Mouse (Mus musculus): ENCODE measurements around the gene Rpa2. TPM values are rescaled to one million over a fixed set of nuclear protein-coding genes. Genes with fewer than 3 reads are reported as not detected.

The Rpa2 gene
- 52.3 and 67.6 TPM in 2 replicates for polyA plus RNA-seq (2011; ENCODE audit: insufficient read depth, insufficient read length, low replicate concordance, missing spikeins)

DNA sequence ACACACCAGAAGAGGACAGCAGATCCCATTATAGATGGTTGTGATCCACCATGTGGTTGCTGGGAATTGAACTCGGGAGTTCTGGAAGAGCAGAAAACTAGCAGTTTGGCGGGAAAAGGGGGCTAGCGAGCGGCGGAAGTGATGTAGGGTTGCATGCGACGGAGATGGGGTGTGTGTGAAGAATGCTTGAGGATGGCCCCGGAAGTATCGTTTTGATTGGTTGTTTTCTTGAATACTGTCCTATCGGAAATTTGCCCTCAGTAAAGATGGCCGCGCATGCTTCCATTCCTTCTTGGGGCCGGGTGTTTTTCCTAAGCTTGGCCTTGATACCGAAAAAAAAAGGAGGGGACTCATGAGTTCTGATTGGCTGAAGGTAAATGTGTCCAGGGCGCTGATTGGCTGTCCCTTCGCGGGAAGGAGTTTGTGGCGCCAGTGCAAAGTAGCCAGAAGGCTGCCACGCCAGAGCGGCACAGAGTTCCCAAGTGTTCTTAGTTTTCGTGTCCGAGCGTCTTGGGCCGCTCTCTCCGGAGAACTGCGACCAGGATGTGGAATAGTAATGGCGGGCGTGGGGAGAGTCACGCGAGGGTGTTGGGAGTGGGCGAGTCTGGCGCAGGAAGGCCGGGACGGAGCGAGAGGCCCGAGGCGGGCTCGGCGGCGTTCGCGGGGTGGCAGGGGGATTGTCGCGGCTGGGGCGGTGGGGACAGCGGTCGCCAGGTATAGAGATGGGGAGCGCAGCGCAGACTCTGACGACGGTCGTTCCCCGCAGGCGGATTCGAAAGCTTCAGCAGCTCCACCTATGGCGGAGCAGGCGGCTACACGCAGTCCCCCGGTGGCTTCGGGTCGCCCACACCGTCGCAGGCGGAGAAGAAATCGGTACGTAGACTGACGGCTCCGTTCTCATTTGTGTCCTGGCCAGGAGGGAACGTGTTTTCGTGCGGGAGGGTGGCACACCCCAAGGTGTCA lies at the start of gene Rpa2:
Gene Rpa2, plus strand, starts transcription at position 419 of the 963 bp plus-strand sequence.
- TF ChIP-seq CTCF (IDR thresholded peaks at IDR 0.05; ENCODE audit: control insufficient read depth, insufficient read depth, low read length) (no peak), POLR2A (IDR thresholded peaks at IDR 0.05; ENCODE audit: borderline replicate concordance, control insufficient read depth, low read depth, low read length) (peak; percentile 40; the same call in 1 of the 2 replicates)
- Histone ChIP-seq H3K4me1 (ENCODE audit: control insufficient read depth, insufficient read depth, low read length) (no peaks in the 10 kb centered on the region), H3K4me3 (replicated peaks; ENCODE audit: control insufficient read depth, low read depth, low read length) (peak within 1 kb of the TSS; percentile 81), H3K27ac (ENCODE audit: control insufficient read depth, insufficient read depth, low read depth, low read length, poor library complexity) (peak within 1 kb of the TSS; percentile 53)
- under 1% methylated on average over 71 of the region's 71 CpGs for WGBS

DNA sequence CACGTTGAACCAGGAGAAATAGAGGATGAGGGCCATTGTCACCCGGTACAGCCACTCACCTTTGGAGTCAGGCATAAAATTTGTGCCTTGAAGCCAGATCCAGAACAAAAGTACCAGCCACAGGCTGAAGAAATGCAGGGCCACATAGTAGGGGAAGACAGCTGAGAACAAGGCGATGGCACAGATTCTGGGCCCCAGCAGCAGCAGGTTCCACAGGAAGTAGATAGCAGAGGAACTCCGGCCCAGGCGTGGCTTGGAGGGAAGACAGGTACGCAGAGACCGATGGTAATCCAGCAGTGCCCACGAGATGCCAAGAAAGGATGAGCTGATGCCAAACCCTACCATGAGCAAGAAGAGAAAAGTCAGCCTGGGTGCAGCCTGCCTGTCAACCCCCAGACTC lies 39.9 kb upstream of the Rpa2 start:
- peak overlapping the region; percentile 61 for H3K27ac ChIP-seq (ENCODE audit: control insufficient read depth, insufficient read depth, low read depth, low read length, poor library complexity)
- peak overlapping the region; percentile 38 for H3K4me3 ChIP-seq (replicated peaks; ENCODE audit: control insufficient read depth, low read depth, low read length)
- TF ChIP-seq POLR2A (IDR thresholded peaks at IDR 0.05; ENCODE audit: borderline replicate concordance, control insufficient read depth, low read depth, low read length) (no peak), CTCF (IDR thresholded peaks at IDR 0.05; ENCODE audit: control insufficient read depth, insufficient read depth, low read length) (no peak)
- H3K4me1 ChIP-seq (ENCODE audit: control insufficient read depth, insufficient read depth, low read length): peaks cover 3% of the 10 kb centered on the region
- WGBS: 36% methylated on average over 8 of the region's 8 CpGs

DNA sequence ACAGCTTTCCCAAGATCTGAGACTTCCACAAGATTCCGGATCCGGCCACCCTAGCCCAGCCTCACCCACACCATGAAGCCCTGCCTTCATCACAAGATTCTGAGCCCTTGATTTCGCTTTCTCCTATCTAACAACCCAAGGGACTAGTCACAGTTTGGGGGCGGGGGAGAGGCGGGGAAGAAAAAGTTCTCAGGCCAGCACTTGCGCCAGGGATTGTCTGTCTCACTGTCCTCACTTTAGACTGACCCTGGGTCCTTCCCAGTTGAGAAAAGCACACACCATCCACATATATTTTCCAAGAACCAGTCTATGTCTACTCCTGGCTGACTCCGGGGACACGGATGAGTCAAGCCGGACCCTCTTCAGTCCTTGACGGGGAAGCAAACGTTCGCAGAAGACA lies 36.5 kb upstream of the Rpa2 start:
- Histone ChIP-seq H3K27ac (ENCODE audit: control insufficient read depth, insufficient read depth, low read depth, low read length, poor library complexity) (no peak overlapping the region), H3K4me1 (ENCODE audit: control insufficient read depth, insufficient read depth, low read length) (peaks cover 8% of the 10 kb centered on the region), H3K4me3 (replicated peaks; ENCODE audit: control insufficient read depth, low read depth, low read length) (peak overlapping the region; percentile 82)
- 38% methylated on average over 12 of the region's 12 CpGs for WGBS
- TF ChIP-seq POLR2A (IDR thresholded peaks at IDR 0.05; ENCODE audit: borderline replicate concordance, control insufficient read depth, low read depth, low read length): no peak
- no peak for TF ChIP-seq CTCF (IDR thresholded peaks at IDR 0.05; ENCODE audit: control insufficient read depth, insufficient read depth, low read length)

DNA sequence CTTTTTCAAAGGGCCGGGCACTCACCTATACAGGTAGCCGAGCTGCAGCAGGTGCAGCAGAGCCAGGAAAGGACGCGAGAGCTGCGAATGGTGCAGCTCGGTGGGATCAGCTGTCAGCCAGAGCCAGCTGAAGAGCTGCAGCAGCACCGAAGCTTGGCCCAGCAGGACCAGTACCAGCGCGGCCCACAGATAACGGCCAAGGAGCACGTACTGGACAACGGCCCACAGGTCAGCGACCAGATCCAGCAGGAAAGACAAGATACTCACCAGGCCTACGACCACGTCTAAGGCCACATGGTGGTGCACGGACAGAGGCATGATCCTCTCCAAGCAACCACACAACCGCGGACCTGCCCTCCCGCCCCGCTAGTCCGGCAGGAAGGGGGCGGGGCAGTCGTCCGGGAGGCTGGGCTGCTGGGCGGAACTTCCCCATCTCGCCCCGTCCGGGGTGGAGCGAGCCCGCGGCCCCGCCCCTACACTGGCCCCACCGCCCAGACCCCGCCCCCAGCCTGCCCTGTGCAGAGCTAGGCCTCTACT lies 35.9 kb upstream of the Rpa2 start, which contains the start of gene Xkr8:
Gene Xkr8, minus strand, starts transcription at position 399 of the 537 bp plus-strand sequence.
- Histone ChIP-seq H3K27ac (ENCODE audit: control insufficient read depth, insufficient read depth, low read depth, low read length, poor library complexity) (peak within 1 kb of the TSS; percentile 26), H3K4me3 (replicated peaks; ENCODE audit: control insufficient read depth, low read depth, low read length) (peak within 1 kb of the TSS; percentile 82), H3K4me1 (ENCODE audit: control insufficient read depth, insufficient read depth, low read length) (peaks cover 8% of the 10 kb centered on the region)
- under 1% methylated on average over 34 of the region's 34 CpGs for whole genome bisulfite sequencing
- TF ChIP-seq CTCF (IDR thresholded peaks at IDR 0.05; ENCODE audit: control insufficient read depth, insufficient read depth, low read length) (peak; percentile 43; the same call in 1 of the 2 replicates), POLR2A (IDR thresholded peaks at IDR 0.05; ENCODE audit: borderline replicate concordance, control insufficient read depth, low read depth, low read length) (peak; percentile 49; the same call in 1 of the 2 replicates)

DNA sequence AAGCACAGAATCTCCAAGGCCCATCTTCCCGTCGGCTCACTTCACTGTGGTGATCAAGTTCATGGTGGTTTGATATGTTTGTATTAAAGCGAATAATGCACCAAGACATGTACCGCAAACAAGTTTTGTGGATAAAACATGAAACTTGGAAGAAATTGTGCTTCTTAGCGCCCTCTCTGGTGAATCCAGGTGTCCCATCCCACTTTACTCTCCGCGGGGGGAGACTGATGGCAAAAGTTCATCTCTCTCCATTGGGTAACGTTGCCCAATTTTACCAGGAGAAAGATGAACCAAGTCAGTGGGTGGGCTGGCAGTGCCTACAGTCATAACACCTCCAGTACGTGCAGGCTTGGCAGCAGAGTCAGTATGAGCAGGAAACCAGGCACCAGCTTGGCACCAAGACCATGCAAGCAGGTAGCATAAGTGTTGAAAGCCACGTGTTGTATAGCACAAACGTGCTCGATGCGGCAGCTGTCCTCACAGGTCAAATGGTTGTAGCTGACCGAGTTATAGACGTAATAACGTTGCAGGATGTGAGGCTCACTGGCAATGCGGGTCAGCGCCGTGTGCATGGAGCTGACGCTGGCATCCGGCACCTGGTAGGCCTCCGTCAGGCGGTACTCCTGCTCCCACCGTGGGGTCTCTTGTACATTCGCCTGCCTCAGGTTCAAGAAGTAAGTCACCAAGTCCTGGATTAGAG lies 34.9 kb upstream of the Rpa2 start:
- TF ChIP-seq POLR2A (IDR thresholded peaks at IDR 0.05; ENCODE audit: borderline replicate concordance, control insufficient read depth, low read depth, low read length) (no peak), CTCF (IDR thresholded peaks at IDR 0.05; ENCODE audit: control insufficient read depth, insufficient read depth, low read length) (no peak)
- no peak overlapping the region for H3K4me3 ChIP-seq (replicated peaks; ENCODE audit: control insufficient read depth, low read depth, low read length)
- peaks cover 8% of the 10 kb centered on the region for H3K4me1 ChIP-seq (ENCODE audit: control insufficient read depth, insufficient read depth, low read length)
- H3K27ac ChIP-seq (ENCODE audit: control insufficient read depth, insufficient read depth, low read depth, low read length, poor library complexity): no peak overlapping the region
- 81% methylated on average over 25 of the region's 25 CpGs for WGBS

DNA sequence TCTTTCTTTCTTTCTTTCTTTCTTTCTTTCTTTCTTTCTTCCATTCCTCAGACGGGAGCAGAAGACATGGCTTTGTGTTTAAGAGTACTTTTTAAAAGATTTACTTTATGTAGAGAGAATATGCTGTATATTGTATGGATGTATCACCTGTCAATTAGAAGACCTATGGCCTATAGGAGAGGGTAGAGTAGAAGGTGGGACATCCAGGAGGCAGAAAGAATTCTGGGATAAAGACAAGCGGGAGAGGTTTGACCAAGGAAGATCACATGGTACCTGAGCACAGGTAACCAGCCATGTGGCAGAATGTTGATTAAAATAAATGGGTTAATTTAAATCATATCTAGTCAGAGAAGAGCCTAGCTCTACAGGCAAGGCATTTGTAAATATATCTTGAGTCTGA lies 33.4 kb upstream of the Rpa2 start:
- 79% methylated on average over 2 of the region's 2 CpGs for WGBS
- TF ChIP-seq CTCF (IDR thresholded peaks at IDR 0.05; ENCODE audit: control insufficient read depth, insufficient read depth, low read length) (no peak), POLR2A (IDR thresholded peaks at IDR 0.05; ENCODE audit: borderline replicate concordance, control insufficient read depth, low read depth, low read length) (no peak)
- H3K4me1 ChIP-seq (ENCODE audit: control insufficient read depth, insufficient read depth, low read length): peaks cover 6% of the 10 kb centered on the region
- H3K4me3 ChIP-seq (replicated peaks; ENCODE audit: control insufficient read depth, low read depth, low read length): no peak overlapping the region
- H3K27ac ChIP-seq (ENCODE audit: control insufficient read depth, insufficient read depth, low read depth, low read length, poor library complexity): no peak overlapping the region

DNA sequence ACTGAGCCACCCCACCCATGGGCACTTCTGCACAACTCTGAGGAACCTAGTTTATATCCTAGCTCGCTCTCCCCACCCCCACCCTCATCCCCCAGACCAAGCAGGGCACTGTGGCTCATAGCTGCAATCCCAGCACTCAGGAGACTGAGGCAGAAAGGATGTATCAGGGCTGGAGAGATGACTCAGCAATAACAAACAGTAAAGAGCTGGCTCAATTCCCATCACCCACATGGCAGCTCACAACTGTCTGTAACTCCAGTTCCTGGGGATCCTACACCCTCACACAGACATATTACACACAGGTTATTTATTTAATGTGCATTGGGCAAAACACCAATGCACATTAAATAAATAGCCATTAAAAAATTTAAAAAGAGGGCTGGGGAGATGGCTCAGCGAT lies 32.7 kb upstream of the Rpa2 start:
- peaks cover 6% of the 10 kb centered on the region for H3K4me1 ChIP-seq (ENCODE audit: control insufficient read depth, insufficient read depth, low read length)
- no peak overlapping the region for H3K27ac ChIP-seq (ENCODE audit: control insufficient read depth, insufficient read depth, low read depth, low read length, poor library complexity)
- no peak overlapping the region for H3K4me3 ChIP-seq (replicated peaks; ENCODE audit: control insufficient read depth, low read depth, low read length)
- WGBS: 57% methylated on average over 2 of the region's 2 CpGs
- no peak for TF ChIP-seq CTCF (IDR thresholded peaks at IDR 0.05; ENCODE audit: control insufficient read depth, insufficient read depth, low read length)
- TF ChIP-seq POLR2A (IDR thresholded peaks at IDR 0.05; ENCODE audit: borderline replicate concordance, control insufficient read depth, low read depth, low read length): no peak
